Mouse (Mus musculus) cerebellum, adult 2 months (tissue): ENCODE data around the gene Gm10642. TPM values are rescaled to one million over a fixed set of nuclear protein-coding genes. Genes with fewer than 3 reads are reported as not detected.

Experiments used
- DNase-seq, 2 experiments: peaks; one replicate each; pipeline ENCODE4 v3.0.0; 2021
- H3K27ac ChIP-seq: fragments of 200-500 bp; 2 replicates; pipeline ENCODE4 v1.5.1; 2012; ENCODE audit warnings: low read length, control low read depth, inconsistent platforms; ENCODE audit not compliant: insufficient read depth
- H3K27me3 ChIP-seq: fragments of 200-500 bp; 2 replicates; pipeline ENCODE4 v1.6.1; 2012; ENCODE audit warnings: inconsistent platforms, mild to moderate bottlenecking, low read length, moderate library complexity; ENCODE audit not compliant: control insufficient read depth, insufficient read depth
- H3K4me1 ChIP-seq: fragments of 200-500 bp; 2 replicates; pipeline ENCODE4 v1.6.1; 2011; ENCODE audit warnings: low read length; ENCODE audit not compliant: control insufficient read depth, insufficient read depth
- H3K4me3 ChIP-seq: fragments of 200-500 bp; replicated peaks from 2 replicates; pipeline ENCODE3; 2011; ENCODE audit warnings: mild to moderate bottlenecking, low read depth, low read length, control low read depth; ENCODE audit not compliant: insufficient read depth
- CTCF ChIP-seq: fragments of 200-500 bp; IDR thresholded peaks from 2 replicates; pipeline ENCODE4 v1.5.1; 2011; ENCODE audit warnings: low read depth, mild to moderate bottlenecking, control low read depth, low read length, moderate library complexity, borderline replicate concordance; ENCODE audit not compliant: insufficient read depth
- POLR2A ChIP-seq: fragments of 200-500 bp; IDR thresholded peaks from 2 replicates; pipeline ENCODE4 v1.6.1; 2011; ENCODE audit warnings: low read length, control low read depth, borderline replicate concordance; ENCODE audit not compliant: insufficient read depth
- WGBS: fragments of 180-500 bp; shearing (Covaris S2); methylation state at CpG from one replicate; pipeline ENCODE4 v1.1.7; 2018; 5-methylcytosine and 5-hydroxymethylcytosine counted together
- polyA plus RNA-seq: library from polyadenylated mRNA; depleted of rRNA; stranded (reverse); fragments of >200 nt; gene quantifications from 2 replicates; pipeline ENCODE4 v1.2.3, GENCODE M21; 2012

Gene Gm10642
- polyA plus RNA-seq, 1 experiment = 1.5 TPM

DNA sequence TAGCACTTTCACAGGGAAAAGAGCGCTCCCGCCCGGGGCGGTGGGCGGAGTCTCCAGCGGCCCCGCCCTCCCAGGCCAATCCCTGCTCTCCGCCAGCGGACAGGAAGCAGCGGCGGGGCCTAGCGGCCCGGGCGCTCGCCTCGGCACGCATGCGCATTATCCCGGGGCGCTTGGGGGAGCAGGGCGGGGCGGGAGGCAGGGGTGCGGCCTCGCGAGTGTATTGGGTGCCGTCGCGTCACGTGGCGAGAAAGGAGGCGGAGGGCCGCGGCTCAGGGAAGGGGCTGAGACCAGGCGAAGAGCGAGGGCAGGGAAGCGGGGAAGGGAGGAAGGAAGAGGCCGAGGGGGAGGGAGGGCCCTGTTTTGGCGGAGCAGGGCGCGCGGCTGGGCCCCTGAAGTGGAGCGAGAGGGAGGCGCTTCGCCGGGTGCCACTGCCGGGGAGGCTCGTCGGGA, 22.7 kb downstream of the Gm10642 start, which contains the start of gene Adam10:
TSS of gene Adam10 (plus strand) at position 316 of the 450 bp plus-strand sequence.
- under 1% methylated on average over 47 of the region's 48 CpGs for WGBS
- DNase-seq = peak; percentile 98 to 99
- TF ChIP-seq CTCF = no peak
- TF ChIP-seq POLR2A = peak; percentile 70

DNA sequence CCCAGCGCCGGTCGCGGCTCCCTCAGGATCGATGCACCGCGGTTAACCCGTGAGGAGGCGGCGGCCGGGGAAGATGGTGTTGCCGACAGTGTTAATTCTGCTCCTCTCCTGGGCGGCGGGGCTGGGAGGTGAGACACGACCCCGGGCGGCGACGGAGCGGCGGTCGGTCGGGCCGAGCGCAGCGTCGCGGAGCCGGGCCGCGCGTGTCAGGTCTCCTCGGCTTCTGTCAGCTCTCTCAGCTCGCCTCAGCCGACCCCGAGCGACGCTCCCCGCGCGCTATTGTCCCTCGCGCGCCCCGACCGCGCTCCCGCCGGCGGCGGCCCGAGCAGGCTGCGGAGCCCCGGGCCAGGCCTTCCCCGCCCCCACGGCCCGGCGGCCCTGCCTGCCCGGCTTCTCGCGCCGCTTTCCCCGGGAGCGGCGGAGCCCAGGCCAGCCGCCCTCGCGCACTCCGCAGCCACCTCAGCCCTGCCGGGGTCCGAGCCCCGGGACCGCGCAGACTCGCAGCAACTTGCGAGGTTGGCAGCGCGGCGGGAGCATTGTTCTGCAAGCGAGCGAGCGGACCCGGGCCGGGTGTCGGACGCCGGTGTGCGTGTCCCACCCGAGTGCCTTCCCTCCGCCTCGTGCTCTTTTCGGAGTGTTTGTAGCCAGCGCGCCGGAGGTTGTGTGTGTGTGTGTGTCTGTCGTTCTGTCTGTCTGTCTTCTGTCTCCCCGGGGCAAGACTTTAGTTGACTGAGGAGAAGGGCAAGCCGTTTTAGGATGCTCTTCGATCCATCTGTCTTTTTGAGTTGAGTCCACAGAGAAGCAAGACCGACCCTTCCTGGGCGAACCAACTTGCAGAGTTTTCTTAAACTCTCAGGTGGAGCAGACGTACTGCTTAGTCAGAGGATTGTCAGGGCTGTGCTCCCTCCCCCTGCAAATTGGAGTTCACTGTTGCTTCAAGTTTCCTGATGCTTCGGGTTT, 23.4 kb downstream of the Gm10642 start:
- peak; percentile 64 to 71 for DNase-seq
- WGBS = under 1% methylated on average over 89 of the region's 103 CpGs
- H3K4me1 ChIP-seq = no peaks in the 10 kb centered on the region; the same call in 1 of the 2 replicates
- peak overlapping the region; percentile 85 for H3K4me3 ChIP-seq
- peak overlapping the region; percentile 93 for H3K27ac ChIP-seq
- no peak for TF ChIP-seq POLR2A
- no peak for TF ChIP-seq CTCF
- H3K27me3 ChIP-seq = no peaks in the 10 kb centered on the region

More for the DNA sequence above, 22.7 kb downstream of the Gm10642 start, which contains the start of gene Adam10:
- Histone ChIP-seq H3K4me3 (peak within 1 kb of the TSS; percentile 85), H3K27me3 (no peaks in the 10 kb centered on the region), H3K4me1 (no peaks in the 10 kb centered on the region; the same call in 1 of the 2 replicates), H3K27ac (peak within 1 kb of the TSS; percentile 93)

DNA sequence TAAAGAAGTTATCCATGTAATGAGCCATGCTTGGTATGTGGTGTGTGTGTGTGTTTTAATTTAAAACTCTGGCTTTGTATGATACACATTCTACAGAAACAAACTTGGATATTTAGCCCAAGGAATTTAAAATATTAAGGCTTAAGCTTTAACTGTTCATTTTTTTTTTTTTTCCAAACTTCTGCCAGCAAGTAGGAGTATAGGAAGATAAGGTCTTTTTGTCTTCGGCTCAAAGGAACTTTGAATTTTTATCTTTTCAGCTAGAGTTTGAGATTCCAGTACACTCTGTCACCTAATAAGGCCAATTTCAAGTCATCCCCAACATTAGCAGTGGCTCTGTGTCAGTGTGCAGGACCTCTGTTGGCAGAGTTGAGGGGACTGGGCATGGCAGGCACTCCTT, 26.2 kb downstream of the Gm10642 start:
- 43% methylated on average over 1 of the region's 1 CpGs for WGBS
- peak overlapping the region; percentile 15 for H3K4me3 ChIP-seq
- H3K27ac ChIP-seq = no peak overlapping the region
- TF ChIP-seq POLR2A (no peak), CTCF (no peak)
- H3K4me1 ChIP-seq = peaks cover 3% of the 10 kb centered on the region; the same call in 1 of the 2 replicates
- H3K27me3 ChIP-seq = no peaks in the 10 kb centered on the region
- no peak for DNase-seq

DNA sequence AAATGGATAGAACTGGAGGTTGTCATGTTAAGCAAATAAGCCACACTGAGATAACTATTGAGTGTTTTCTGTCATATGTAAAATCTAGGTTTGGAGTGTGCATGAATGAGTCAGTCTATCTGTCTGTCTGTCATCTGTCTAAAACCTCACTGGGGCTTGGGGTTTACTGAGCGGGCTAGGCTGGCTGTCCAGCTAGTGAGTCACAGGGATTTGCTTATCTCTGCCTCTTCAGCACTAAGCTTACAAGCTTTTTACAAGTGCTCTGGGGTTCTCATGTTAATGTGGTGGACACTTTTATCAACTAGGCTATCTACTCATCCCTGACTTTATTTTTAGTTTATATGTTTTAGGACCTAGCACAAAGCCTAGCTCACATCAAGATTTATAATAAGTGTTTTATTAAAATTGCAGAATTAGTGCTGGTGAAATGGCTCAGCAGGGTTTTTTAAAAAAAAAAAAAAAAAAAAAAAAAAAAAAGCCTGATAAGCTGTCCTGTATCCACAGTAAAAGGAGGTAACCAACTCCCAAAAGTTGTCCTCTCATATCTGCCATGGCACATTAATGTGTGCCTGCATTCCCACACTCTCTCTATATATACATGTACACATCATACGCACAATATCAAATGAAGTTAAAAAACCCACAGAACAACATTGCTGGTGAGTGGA, 32.4 kb downstream of the Gm10642 start:
- Histone ChIP-seq H3K4me1 (peaks cover 9% of the 10 kb centered on the region), H3K4me3 (no peak overlapping the region), H3K27me3 (no peaks in the 10 kb centered on the region), H3K27ac (no peak overlapping the region)
- TF ChIP-seq POLR2A (no peak), CTCF (no peak)
- DNase-seq = no peak
- WGBS = 70% methylated on average over 2 of the region's 2 CpGs

DNA sequence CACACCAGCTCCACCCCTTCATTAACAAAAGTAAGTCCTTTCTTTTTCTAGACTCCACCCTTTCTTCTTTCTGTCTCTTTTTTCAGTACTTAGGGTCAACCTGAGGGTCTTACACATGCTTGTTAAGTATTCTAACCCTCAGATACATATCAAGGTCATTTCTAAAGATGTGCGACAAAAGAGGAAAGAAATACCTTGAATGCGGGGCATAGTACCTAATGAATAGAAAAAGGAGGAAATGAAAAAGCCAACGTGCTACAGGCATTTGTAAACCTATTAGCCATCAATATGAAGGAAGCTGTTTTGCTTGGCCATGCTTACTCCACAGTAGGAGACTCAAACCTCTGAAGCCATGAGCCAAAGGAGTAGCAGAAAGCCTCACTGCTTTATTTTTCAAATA, 33.9 kb downstream of the Gm10642 start:
- TF ChIP-seq POLR2A = no peak
- TF ChIP-seq CTCF = no peak
- H3K4me3 ChIP-seq = no peak overlapping the region
- 62% methylated on average over 3 of the region's 3 CpGs for WGBS

DNA sequence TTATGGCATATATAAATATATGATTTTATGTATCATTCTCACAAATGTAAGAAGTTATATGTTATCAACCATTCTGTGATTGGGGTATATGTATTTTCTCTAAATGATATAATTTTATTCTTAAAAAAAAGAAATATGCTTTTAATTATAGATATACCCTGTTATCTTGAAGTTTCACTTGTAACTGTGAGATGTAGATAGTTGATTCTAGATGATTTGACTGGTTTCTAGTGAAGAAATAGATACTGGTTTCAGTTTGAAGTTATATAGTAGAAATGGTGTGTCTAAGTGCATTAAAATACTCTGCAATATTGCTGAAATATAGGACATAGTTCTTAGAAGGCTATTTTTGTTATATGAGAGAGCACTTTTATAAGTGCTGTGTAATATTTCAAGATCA, 34.5 kb downstream of the Gm10642 start:
- TF ChIP-seq POLR2A (no peak), CTCF (no peak)
- H3K4me1 ChIP-seq = peaks cover 5% of the 10 kb centered on the region
- no peak overlapping the region for H3K4me3 ChIP-seq
- no peak overlapping the region for H3K27ac ChIP-seq
- DNase-seq = no peak
- H3K27me3 ChIP-seq = no peaks in the 10 kb centered on the region

More for the DNA sequence above, 33.9 kb downstream of the Gm10642 start:
- no peaks in the 10 kb centered on the region for H3K27me3 ChIP-seq
- no peak overlapping the region for H3K27ac ChIP-seq
- no peak for DNase-seq
- peaks cover 9% of the 10 kb centered on the region for H3K4me1 ChIP-seq

DNA sequence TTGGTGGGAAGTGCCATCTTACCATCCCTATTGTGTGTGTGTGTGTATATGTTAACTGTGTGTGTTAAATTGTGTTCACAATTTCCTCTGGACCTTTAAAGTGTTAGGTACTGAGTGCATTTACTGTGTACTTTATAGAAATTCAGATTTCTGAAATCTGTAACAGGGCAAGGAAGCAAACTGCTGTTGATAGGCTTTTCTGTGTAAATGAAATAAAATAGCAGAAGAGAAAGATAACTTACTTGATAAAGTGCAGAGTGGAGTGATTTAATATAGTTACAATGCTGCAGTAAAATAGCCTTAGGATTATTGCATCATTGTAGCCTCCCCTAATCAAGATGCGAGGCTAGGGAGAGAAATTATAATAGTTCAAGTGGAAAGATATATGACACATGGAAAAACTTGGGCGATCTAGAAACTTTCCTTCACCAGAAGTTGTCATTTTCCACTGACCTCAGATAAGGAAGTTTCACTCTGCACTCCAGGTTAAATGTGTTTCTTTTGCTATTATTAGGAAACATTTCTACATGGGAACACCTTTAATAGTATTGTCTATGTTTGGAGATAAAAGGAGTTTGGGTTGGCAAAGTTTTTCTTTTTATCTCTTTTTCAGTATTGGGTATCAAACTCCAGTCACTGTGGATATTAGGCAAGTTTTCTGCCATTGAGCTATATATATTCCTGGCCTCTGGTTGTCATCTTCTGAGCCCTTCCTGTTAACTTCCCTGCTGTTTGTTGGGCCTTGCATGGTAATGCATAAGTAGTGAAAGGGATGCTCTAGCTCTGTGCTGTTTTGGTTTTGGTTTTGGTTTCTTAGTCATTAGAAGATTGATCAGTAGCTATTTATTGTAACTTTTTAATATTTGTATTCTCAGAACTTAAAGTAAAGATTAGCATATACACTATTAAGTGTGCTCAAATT, 36.0 kb downstream of the Gm10642 start:
- peaks cover 5% of the 10 kb centered on the region for H3K4me1 ChIP-seq
- no peak overlapping the region for H3K27ac ChIP-seq
- 47% methylated on average over 2 of the region's 2 CpGs for WGBS
- DNase-seq = no peak
- no peaks in the 10 kb centered on the region for H3K27me3 ChIP-seq
- TF ChIP-seq POLR2A = no peak
- TF ChIP-seq CTCF = no peak
- H3K4me3 ChIP-seq = no peak overlapping the region
